Mouse (Mus musculus) embryonic facial prominence, embryonic 15.5 days (tissue): ENCODE measurements around the gene Vars. TPM values are rescaled to one million over a fixed set of nuclear protein-coding genes. Genes with fewer than 3 reads are reported as not detected.

Experiments used
- ATAC-seq: fragments of 200-750 bp; cut with Nextera tagmentation; 2 replicates; pipeline ENCODE4 v1.8.0; 2017; ENCODE audit warnings: low read depth, moderate TSS enrichment; ENCODE audit not compliant: insufficient number of reproducible peaks, low FRiP score, low TSS enrichment
- H3K27ac ChIP-seq: fragments of 300-500 bp; sonication (generic); replicated peaks from 2 replicates; pipeline ENCODE4 v1.5.1; 2015; ENCODE audit warnings: mild to moderate bottlenecking, inconsistent platforms
- H3K27me3 ChIP-seq: fragments of 300-500 bp; sonication (generic); 2 replicates; pipeline ENCODE4 v1.6.1; 2015; ENCODE audit warnings: inconsistent platforms
- H3K36me3 ChIP-seq: fragments of 300-500 bp; sonication (generic); 2 replicates; pipeline ENCODE4 v1.6.1; 2015; ENCODE audit warnings: mild to moderate bottlenecking, inconsistent platforms
- H3K4me1 ChIP-seq: fragments of 300-500 bp; sonication (generic); 2 replicates; pipeline ENCODE4 v1.6.1; 2015; ENCODE audit warnings: inconsistent platforms
- H3K4me2 ChIP-seq: fragments of 300-500 bp; sonication (generic); replicated peaks from 2 replicates; pipeline ENCODE4 v1.6.1; 2015; ENCODE audit warnings: mild to moderate bottlenecking, inconsistent platforms
- H3K4me3 ChIP-seq: fragments of 300-500 bp; sonication (generic); replicated peaks from 2 replicates; pipeline ENCODE4 v1.5.1; 2015; ENCODE audit warnings: mild to moderate bottlenecking, inconsistent platforms
- H3K9ac ChIP-seq: fragments of 300-500 bp; sonication (generic); 2 replicates; pipeline ENCODE4 v1.6.1; 2015; ENCODE audit warnings: inconsistent platforms
- H3K9me3 ChIP-seq: fragments of 300-500 bp; sonication (generic); replicated peaks from 2 replicates; pipeline ENCODE4 v1.6.1; 2016; ENCODE audit warnings: inconsistent platforms
- WGBS: fragments of 180-500 bp; shearing (Covaris S2); methylation state at CpG from one replicate; pipeline ENCODE4 v1.1.7; 2015; 5-methylcytosine and 5-hydroxymethylcytosine counted together
- polyA plus RNA-seq: library from polyadenylated mRNA; unstranded; fragments of >200 nt; fragmentation: Nextera tagmentation; extraction: Ambion mirVana; gene quantifications from 2 replicates; pipeline ENCODE4 v1.2.1, GENCODE M21; 2015

Gene Vars
- polyA plus RNA-seq, 1 experiment from 2014 or later: 108 TPM

DNA sequence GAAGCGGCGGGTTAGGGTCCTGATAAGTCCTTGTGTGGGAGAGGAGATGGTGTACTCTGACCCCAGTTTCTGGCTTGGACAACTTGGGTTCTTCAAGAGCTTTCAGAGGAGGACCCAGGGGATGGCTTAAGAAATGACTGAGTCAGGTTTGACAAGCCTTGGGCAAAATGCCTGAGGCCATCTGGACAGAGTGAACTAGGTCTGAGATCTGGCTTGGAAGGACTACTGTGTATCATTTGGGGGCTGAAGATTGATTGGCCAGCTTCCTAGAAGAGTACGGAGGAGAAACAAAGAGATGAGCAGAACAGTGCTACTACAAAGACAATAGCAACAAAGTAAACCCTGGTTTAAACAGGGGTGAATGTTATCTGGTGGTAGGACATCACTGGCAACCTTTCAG, 62.7 kb downstream of the Vars start:
- no peak for ATAC-seq
- H3K9ac ChIP-seq: no peak overlapping the region
- 0 out of 2 replicates have a peak overlapping the region, but pooled peaks have one; percentile 68 for H3K27ac ChIP-seq
- no peaks in the 10 kb centered on the region for H3K9me3 ChIP-seq
- H3K4me3 ChIP-seq: no peak overlapping the region
- peaks cover 27% of the 10 kb centered on the region for H3K36me3 ChIP-seq
- WGBS: 94% methylated on average over 3 of the region's 3 CpGs
- H3K4me1 ChIP-seq: peaks cover 42% of the 10 kb centered on the region
- peaks cover 22% of the 10 kb centered on the region; the same call in 1 of the 2 replicates for H3K27me3 ChIP-seq
- no peak overlapping the region for H3K4me2 ChIP-seq

DNA sequence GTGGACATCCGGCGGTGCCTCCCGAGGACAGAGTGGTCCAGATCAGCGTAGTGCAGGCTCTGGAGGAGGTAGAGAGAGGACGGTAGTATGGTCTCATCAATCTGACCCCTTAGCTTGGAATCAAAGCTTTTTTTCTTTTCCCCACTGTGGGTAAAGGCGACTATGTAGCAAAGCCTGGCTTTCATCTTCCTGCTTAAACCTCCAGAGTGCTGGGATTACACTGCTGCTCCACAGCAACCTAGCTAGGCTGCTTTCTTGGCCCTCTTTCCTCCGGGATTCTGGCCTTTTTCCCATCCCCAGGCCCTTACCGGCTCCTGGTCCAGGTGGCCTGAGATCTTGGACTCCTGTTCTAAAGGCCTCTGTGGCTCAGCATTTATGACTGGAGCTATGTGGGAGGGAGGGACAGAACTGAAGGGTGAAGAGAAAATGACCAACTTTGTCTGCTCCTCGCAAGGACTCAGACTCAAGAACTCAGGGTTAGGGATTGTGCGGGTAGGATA, 63.6 kb downstream of the Vars start:
- 28% methylated on average over 10 of the region's 10 CpGs for WGBS
- peaks cover 27% of the 10 kb centered on the region for H3K36me3 ChIP-seq
- no peak overlapping the region for H3K9ac ChIP-seq
- peak overlapping the region; percentile 68 for H3K27ac ChIP-seq
- H3K4me2 ChIP-seq: peak overlapping the region; percentile 54
- peaks cover 37% of the 10 kb centered on the region for H3K4me1 ChIP-seq
- no peak for ATAC-seq
- peak overlapping the region; percentile 41 for H3K4me3 ChIP-seq
- no peaks in the 10 kb centered on the region for H3K9me3 ChIP-seq
- H3K27me3 ChIP-seq: peaks cover 22% of the 10 kb centered on the region; the same call in 1 of the 2 replicates

DNA sequence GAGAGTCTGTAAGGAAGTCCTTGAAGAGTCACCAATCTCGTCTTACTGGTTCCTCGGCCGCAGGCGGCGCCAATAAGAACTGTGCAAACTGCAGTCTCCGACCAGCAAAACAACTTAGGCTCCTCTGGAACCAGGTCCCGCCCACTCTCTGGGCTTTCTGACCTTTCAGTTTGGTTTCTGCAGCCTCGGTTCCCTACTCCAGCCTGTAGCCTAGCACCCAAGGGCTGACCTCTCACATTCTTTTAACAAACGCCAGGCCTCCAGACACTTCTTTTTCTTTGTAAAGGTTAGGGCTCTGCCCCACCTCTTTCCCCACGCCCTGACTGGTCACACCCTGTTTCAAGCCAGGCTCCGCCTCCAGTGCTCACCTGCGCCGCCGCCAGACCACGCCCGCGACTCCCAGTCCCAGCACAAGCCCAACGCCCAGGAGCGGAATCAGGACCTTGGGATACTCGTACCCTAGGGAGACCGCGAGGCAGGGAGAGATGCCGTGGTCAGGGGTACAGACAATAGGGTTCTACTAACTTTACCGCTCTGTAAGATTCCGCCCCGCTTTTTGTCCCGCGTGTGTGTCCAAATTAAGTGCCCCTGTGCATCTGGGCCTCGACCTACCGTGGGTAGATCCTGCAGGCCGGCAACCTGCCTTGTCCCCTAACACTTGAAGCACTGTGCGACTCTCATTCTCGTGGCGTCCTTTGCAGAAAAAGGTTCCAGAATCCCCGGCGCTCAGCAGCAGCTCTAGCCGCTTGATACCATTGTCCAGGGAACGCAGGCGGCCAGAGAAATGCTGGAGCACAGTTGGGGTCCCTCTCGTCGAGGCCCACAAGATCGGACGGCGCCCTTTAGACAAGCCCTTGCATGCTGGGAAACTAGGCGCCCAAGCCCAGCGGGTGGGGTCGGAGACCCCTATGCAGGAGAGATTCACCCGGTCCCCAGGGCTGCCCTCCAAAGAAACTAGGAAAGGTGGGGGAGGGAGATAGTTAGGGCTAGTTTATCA, 64.5 kb downstream of the Vars start, which contains the start of gene Ly6g6c:
TSS of gene Ly6g6c (plus strand) at position 438 of the 997 bp plus-strand sequence.
- H3K4me3 ChIP-seq: peak within 1 kb of the TSS; percentile 41
- H3K27me3 ChIP-seq: peaks cover 22% of the 10 kb centered on the region; the same call in 1 of the 2 replicates
- peak within 1 kb of the TSS; percentile 80 for H3K27ac ChIP-seq
- WGBS: 3% methylated on average over 48 of the region's 48 CpGs
- peaks cover 30% of the 10 kb centered on the region for H3K4me1 ChIP-seq
- H3K36me3 ChIP-seq: peaks cover 27% of the 10 kb centered on the region
- H3K9me3 ChIP-seq: no peaks in the 10 kb centered on the region
- peak; percentile 48; the same call in 1 of the 2 replicates for ATAC-seq
- H3K9ac ChIP-seq: 0 out of 2 replicates have a peak within 1 kb of the TSS, but pooled peaks have one; percentile 26
- H3K4me2 ChIP-seq: peak within 1 kb of the TSS; percentile 54

Other genes with a start within 250 kb of the Vars start
- gene Cyp21a1, start 196.4 kb upstream of the Vars start, polyA plus RNA-seq: 0.12 TPM in 1 of 2 replicates, not detected in the other
- 30.4 and 33.8 TPM in 2 replicates for gene Stk19, start 164.0 kb upstream of the Vars start, polyA plus RNA-seq
- gene Dxo, start 164.0 kb upstream of the Vars start, polyA plus RNA-seq: 66.2 and 70.7 TPM in 2 replicates
- gene Skiv2l, start 150.8 kb upstream of the Vars start, polyA plus RNA-seq: 50.6 and 55.0 TPM in 2 replicates
- 97.7 and 114 TPM in 2 replicates for gene Nelfe, start 150.6 kb upstream of the Vars start, polyA plus RNA-seq
- 2.9 and 3.2 TPM in 2 replicates for gene Cfb, start 138.5 kb upstream of the Vars start, polyA plus RNA-seq
- gene Zbtb12, start 121.5 kb upstream of the Vars start, polyA plus RNA-seq: 3.2 and 4.2 TPM in 2 replicates
- not detected in 2 replicates for gene Gm20547, start 118.9 kb upstream of the Vars start, polyA plus RNA-seq
- 6.7 and 7.3 TPM in 2 replicates for gene C2, start 102.7 kb upstream of the Vars start, polyA plus RNA-seq
- 86.8 and 92.7 TPM in 2 replicates for gene Ehmt2, start 102.5 kb upstream of the Vars start, polyA plus RNA-seq
- gene Slc44a4, start 86.5 kb upstream of the Vars start, polyA plus RNA-seq: 0.49 and 0.69 TPM in 2 replicates
- 20.8 and 22.7 TPM in 2 replicates for gene Neu1, start 69.7 kb upstream of the Vars start, polyA plus RNA-seq
- 2.2 and 3.4 TPM in 2 replicates for gene Hspa1b, start 41.7 kb upstream of the Vars start, polyA plus RNA-seq
- gene Gm20481, start 31.1 kb upstream of the Vars start, polyA plus RNA-seq: not detected in 2 replicates
- gene Hspa1a, start 28.8 kb upstream of the Vars start, polyA plus RNA-seq: 19.5 and 19.7 TPM in 2 replicates
- 0.71 and 0.77 TPM in 2 replicates for gene Hspa1l, start 28.3 kb upstream of the Vars start, polyA plus RNA-seq
- gene Lsm2, start 19.1 kb upstream of the Vars start, polyA plus RNA-seq: 163 and 173 TPM in 2 replicates
- 0.43 and 0.58 TPM in 2 replicates for gene Vwa7, start 15.6 kb downstream of the Vars start, polyA plus RNA-seq
- gene Sapcd1, start 27.0 kb downstream of the Vars start, polyA plus RNA-seq: 21.5 and 23.4 TPM in 2 replicates
- gene Msh5, start 45.8 kb downstream of the Vars start, polyA plus RNA-seq: 3.6 and 5.4 TPM in 2 replicates
- gene Clic1, start 49.0 kb downstream of the Vars start, polyA plus RNA-seq: 324 and 329 TPM in 2 replicates
- gene Ddah2, start 58.0 kb downstream of the Vars start, polyA plus RNA-seq: 319 and 347 TPM in 2 replicates
- gene Ly6g6c, start 64.4 kb downstream of the Vars start, polyA plus RNA-seq: 98.5 and 131 TPM in 2 replicates
- 1.1 and 1.4 TPM in 2 replicates for gene Mpig6b, start 65.2 kb downstream of the Vars start, polyA plus RNA-seq
- gene Ly6g6e, start 75.9 kb downstream of the Vars start, polyA plus RNA-seq: 31.4 and 33.0 TPM in 2 replicates
- gene Ly6g6d, start 77.1 kb downstream of the Vars start, polyA plus RNA-seq: 1.5 and 2.3 TPM in 2 replicates
- gene Ly6g6f, start 84.6 kb downstream of the Vars start, polyA plus RNA-seq: 0.20 and 0.28 TPM in 2 replicates
- gene Abhd16a, start 88.3 kb downstream of the Vars start, polyA plus RNA-seq: 102 and 105 TPM in 2 replicates
- gene Ly6g5c, start 107.3 kb downstream of the Vars start, polyA plus RNA-seq: not detected in 2 replicates
- 1.4 and 1.8 TPM in 2 replicates for gene Ly6g5b, start 114.4 kb downstream of the Vars start, polyA plus RNA-seq
- 19.5 and 20.1 TPM in 2 replicates for gene Gpank1, start 120.5 kb downstream of the Vars start, polyA plus RNA-seq
- 278 and 279 TPM in 2 replicates for gene Csnk2b, start 121.1 kb downstream of the Vars start, polyA plus RNA-seq
- 11.2 and 12.2 TPM in 2 replicates for gene D17H6S53E, start 125.4 kb downstream of the Vars start, polyA plus RNA-seq
- 0.17 TPM in 1 of 2 replicates, not detected in the other for gene Apom, start 131.1 kb downstream of the Vars start, polyA plus RNA-seq
- 57.8 TPM in 2 replicates for gene Bag6, start 134.2 kb downstream of the Vars start, polyA plus RNA-seq
- gene Prrc2a, start 163.9 kb downstream of the Vars start, polyA plus RNA-seq: 179 and 198 TPM in 2 replicates
- gene Aif1, start 175.1 kb downstream of the Vars start, polyA plus RNA-seq: 15.5 and 17.5 TPM in 2 replicates
- 27.2 and 27.4 TPM in 2 replicates for gene Lst1, start 187.5 kb downstream of the Vars start, polyA plus RNA-seq
- gene Ltb, start 193.5 kb downstream of the Vars start, polyA plus RNA-seq: 2.3 and 2.9 TPM in 2 replicates
- gene Tnf, start 201.0 kb downstream of the Vars start, polyA plus RNA-seq: 0.47 and 0.76 TPM in 2 replicates
- gene Lta, start 204.4 kb downstream of the Vars start, polyA plus RNA-seq: 0.27 and 0.32 TPM in 2 replicates
- gene Gm16181, start 219.8 kb downstream of the Vars start, polyA plus RNA-seq: 0.57 TPM in 1 of 2 replicates, not detected in the other
- 4.1 and 4.4 TPM in 2 replicates for gene Atp6v1g2, start 232.7 kb downstream of the Vars start, polyA plus RNA-seq
- 11.8 and 12.7 TPM in 2 replicates for gene Nfkbil1, start 234.8 kb downstream of the Vars start, polyA plus RNA-seq
- 406 and 413 TPM in 2 replicates for gene Ddx39b, start 240.8 kb downstream of the Vars start, polyA plus RNA-seq